Mouse (Mus musculus) embryo, embryonic 11.5 days (tissue): ENCODE results near the gene Lgals3.

ENCODE experiments used
- DNase-seq: peaks from one replicate; pipeline ENCODE4 v3.0.0-alpha.2; 2012; ENCODE audit warnings: low read depth, low spot score

The Lgals3 gene

DNA sequence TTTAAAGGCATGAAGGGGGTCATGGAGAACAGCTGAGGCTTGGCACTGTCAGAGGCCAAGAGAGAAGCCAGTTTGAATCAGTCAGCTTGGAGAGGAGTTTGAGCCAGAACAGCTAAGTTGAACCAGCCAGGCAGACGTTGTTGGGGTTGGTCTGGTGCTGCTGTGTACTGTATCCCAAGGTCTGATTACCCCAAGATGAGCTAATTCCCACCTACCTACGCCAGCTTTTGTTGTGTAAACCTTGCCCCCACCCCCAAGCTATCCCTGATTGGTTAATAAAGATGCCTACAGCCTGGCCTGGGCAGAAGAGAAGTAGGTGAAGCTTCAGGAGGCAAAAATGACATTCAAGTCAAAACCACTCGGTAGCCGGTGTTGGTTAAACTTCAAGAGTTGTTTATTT is 54.9 kb downstream of the Lgals3 start:
- no peak for DNase-seq

DNA sequence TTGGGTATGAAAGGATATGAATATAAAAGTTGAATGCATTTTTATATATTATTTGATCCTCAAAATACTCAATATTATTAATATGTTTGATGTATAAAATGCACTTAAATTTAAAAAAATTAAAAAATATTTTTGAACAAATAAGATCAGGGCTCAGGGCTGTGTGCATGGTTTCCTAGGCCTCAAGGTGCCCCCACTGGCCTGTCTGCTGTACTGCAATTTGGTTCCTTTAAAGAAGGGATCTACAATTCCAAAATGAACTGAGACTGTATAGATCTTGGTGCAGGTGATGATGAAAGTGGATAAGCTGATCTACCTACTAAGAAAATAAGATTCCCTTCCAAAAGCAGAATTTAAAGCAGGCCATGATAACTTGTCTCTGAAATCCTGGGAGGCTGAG is 65.4 kb downstream of the Lgals3 start:
- DNase-seq: no peak
